Mouse (Mus musculus) cerebellum, adult 18-20 months (tissue): Measurements from ENCODE around the gene Gm9833.
"Not testable (repeated sequence)": the region's sequence is repeated elsewhere in the genome, so short reads cannot be mapped to it uniquely, and the experiment has no call there.

Experiments used
- DNase-seq, 2 experiments: peaks; one replicate each; pipeline ENCODE4 v3.0.0; 2021

Gene Gm9833

DNA sequence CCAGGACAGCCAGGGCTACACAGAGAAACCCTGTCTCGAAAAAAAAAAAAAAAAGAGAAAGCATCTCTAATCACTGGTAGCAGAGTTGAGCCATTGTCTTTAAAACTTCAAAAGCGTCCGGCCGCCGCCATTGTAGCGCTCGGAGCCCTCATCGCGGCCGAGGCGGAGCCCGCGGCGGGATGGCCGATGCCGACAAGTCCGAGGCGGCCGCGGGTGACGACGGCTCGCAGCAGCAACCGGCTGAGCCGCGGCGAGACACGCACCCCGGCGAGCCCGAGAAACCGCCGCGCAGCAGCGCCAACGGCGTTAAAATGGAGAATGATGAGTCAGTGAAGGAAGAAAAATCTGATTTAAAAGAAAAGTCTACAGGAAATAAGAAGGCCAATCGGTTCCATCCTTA is at the start of gene Gm9833:
Gene Gm9833, plus strand, starts transcription at position 117 of the 400 bp plus-strand sequence.
- not testable (repeated sequence) for DNase-seq

DNA sequence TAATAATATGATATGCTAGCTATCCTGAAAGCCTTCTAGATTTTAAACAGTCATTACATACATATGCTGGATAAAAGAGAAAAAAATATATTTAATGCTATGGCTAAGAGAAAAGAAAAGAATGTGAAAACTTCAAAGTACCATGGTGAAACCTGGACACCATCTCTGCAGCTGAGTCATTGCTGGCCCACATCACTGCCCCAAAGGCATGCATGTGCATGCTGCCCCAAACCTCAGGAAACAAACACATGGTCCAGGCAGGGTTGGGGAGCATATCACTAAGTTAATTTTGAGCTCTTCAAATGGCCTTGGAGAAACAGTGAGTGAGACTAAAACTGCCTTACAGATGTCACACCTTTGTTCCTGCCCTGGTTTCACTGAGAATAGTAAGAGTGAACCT is 17.8 kb upstream of the Gm9833 start:
- no peak for DNase-seq

DNA sequence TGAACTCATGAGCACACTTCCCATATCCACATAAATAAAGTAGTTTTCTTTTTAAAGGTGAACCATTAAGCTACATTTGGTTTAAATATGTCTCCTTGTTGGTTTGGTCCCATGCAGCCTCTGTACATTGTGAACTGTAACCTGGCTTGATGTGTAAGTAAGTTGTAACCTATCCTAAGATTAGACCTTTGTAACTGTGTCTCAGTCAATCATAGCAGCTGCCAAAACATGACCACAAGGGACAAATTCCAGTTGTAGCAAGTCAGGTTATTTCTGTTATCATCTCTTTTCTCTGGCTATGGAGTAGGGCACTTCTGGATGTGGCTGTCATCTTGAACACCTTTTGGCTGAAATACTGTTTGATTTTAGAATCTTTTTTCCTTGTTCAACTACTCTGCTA is 12.1 kb upstream of the Gm9833 start:
- no peak for DNase-seq

DNA sequence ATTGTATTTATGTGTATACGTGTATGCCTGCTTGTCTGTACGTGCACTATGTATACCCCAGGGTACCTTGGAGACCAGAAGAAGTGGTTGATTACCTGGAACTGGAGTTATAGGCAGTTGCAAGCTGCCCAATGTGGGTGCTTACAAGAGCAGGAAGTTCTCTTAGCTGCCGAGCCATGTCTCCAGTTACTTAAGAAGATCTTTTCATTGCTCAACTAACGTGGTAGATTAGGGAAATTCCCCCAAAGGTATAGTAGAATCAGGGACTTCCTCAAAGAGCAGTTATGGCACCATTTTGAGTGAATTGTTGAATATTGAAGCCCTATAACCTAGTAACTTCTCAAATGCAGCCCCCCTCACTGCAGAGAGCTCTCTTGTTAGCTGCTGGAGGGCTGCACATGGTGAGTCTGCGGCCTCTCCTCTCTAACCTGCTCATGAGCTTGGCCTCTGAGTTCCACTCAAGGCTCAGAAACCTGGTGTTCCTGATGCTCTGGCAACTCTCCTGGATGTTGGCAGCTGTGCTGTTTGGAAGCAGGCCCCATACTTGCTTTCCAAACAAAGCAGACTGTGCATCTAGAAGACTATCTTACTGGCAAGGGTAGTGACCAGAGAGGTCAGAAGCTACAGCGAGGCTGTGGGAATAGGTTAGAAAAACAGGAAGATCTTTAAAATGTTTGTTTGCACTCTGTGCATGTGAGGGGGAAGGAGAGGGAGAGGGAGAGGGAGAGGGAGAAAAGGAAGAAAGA is 10.6 kb upstream of the Gm9833 start:
- no peak for DNase-seq

DNA sequence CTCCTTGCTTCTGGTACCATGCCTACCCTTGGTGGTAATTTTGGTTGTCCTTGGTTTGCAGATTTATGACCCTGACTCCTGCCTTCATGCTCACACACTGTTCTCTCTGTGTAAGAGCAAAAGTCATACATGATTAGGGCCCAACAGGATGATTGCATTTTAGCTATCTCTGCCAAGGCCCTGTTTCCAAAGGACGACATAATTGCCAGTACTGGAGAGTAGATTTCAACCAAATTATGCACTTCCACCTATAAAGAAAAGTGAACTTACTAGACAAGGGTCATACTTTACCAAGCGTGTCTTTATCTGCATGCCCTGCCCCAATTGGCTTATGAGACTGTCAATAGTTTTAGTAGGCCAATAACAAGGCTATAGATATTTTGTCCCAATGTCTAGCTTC is 9.8 kb upstream of the Gm9833 start:
- no peak for DNase-seq

DNA sequence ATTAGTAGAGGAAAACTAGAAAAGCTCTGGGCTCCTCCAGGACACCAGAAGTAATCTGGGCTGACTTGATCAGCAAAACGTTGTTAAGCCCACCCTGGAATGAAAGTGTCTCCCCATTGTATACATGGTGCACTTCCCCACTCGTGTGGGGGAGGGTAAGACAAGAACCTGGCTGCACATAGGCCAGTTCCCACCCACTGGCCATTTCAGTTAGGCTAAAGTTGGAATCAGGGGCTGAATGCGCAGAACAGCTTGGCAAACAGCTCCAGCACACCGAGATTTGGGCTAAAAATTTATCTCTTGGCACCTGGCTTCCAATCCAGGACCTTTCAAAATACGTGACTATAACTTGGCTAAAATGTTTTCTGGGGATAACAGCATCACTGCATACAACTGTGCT is 6.6 kb upstream of the Gm9833 start:
- no peak for DNase-seq

DNA sequence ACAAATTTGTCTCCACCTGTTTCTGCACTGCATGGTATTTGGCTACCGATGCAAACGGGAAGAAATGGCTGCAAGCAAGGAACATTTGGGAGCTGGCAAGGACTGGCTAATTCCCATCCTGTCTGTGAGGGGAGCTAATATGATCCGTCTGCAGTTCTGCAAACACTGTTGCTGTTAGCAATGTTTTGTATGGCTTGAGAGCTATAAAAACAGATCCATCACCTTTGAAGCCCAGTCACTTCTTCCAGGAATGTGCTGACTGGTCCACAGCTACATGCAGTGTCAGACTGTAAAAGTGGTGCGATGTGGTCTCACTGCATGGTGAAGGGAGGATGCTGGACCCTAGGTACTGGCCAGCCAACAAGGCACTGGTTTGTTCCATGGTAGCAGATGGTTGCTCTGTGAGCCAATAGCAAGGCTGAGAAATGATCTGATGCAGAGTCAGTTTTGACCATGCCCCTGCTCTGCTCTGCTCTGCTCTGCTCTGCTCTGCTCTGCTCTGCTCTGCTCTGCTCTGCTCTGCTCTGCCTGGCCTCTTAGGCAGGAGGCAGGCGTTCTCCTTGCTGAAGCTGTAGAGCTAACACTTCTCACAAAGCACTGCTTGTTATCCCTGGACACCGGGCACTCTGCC is 5.9 kb upstream of the Gm9833 start:
- peak; percentile 24 to 37 for DNase-seq

DNA sequence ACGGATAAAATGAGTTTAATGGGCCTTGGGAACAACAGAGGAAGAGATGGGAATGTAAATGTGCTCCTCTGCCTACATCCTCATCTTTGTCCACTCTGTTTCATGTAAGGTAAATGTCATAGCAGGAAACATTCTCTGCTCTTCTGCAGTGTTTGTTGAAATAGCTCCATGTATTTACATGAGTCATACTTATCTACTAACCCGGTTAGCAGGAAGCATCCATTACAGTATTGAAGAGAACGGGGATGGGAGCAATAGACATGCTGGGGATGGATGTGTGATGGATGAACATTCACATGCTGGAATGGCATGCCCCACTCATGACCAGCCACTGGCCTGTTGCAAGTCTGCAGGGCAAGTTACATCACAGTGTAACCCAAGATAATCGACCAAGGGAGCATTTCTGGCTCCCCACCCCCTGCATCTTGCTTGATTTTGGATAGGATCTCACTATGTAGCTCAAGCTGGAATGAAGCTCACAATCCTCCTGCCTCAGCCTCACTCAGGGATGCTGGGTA is 5.3 kb upstream of the Gm9833 start:
- DNase-seq: no peak

DNA sequence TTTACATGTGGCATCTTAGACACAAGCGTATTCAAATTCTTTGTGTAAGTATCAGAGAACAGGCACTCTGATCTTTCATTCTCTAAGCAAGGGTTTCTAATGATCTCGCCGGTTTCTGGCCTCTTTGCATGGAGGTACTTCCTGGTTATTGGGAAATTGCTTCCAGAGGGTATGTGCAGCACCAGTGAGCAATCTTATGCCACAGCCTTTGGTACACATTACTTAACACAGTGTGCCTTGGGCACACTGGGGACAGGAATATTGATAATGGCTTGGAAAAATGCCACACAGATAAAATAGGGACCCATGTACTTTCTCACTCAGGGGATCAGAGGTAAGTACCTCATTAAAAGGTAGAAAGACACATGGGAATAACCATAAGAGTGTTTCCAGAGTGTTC is 3.8 kb upstream of the Gm9833 start:
- no peak for DNase-seq

DNA sequence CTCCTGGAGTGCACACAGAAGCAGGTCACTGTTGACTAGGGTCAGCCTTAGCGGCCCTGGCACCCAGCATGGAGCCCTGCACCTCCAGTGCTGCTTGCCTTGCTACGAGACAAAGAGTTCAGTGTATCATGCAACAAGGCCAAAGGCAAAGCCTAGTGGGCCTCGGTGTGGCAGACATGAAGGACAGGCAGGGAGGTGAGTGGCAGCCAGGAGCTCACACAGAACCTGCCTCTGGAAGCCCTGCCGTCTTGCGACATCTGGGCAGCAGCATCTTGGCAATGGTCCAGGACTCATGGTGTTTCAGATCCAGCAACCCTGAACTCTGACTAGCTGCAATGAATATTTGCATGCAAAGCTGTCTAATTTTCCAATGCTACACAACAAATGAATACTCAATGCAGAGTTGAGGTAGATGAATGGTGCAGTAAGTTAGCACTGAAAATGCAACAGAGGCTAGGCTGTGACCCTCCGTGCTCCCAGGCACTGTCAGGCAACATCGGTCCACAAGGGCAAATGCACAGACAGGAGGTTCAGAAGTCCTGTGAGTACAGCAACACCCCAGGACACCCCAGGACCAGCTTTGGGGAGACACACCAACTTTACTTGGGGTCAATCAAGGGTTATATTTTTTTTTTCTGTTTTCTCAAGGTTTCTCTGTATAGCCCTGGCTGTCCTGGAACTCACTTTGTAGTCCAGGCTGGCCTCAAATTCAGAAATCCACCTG is 2.4 kb upstream of the Gm9833 start:
- no peak for DNase-seq

DNA sequence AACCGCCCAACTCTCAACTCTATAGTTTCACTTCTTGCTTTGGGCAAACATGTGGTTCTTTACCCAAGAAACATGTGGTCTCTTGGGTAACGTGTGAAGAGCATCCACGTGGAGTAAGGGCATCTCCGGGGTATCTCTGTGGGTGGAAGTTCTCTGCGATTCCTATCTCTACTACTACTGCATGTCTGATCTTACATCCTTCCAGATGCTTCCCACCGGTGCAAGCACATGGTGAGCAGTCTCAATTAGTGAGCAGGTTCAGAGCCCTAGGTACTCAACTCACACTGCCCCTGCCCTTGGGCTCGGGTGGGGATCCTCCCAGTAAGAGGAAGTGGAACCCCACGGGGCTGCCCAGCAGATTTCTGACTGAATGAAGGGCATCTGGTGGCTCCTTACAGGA is 399 bp upstream of the Gm9833 start:
- no peak for DNase-seq

DNA sequence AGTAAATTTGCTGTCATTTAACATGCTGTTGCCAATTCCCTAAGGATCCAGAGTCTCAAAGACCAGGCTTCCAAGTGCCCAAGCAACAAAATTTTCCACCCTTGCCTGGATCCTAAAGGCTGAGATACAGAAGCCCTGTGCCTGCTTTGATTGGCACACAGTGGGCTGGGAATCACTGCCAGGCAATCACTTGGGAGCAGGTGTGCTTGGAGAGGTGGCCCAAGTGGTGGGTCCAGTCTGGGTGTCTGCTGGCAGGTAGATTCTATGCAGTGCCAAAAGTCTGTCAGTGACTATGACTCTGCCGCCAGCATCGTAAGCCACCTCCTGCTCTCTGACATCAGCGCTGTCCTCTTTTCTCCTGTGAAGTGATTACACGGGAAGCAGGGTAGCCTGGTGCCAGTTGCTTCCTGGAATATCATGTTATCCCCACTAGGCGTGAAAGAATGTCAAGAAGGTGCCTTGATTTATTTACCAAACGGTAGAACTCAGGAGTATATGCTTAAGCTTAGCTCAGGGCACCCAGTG is 3.8 kb downstream of the Gm9833 start:
- DNase-seq: no peak

DNA sequence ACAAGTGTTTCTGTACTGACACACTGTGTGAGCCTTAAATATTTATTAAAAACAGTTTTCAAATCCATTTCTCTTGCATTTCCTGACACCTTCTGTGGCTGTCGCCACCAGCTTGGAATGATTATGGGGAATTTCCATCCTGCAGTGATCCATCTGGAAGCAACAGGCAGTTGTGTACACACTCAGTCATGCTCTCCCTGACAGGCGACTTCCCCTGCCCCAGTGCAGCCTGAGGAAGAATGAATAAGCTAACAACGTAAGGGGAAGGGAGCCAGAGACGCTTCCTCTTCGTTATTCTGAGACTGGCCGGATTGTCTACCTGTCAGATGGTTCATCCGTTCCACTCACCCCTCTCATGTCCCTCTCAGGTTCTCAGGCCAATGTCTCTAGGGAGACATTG is 4.6 kb downstream of the Gm9833 start:
- DNase-seq: no peak

DNA sequence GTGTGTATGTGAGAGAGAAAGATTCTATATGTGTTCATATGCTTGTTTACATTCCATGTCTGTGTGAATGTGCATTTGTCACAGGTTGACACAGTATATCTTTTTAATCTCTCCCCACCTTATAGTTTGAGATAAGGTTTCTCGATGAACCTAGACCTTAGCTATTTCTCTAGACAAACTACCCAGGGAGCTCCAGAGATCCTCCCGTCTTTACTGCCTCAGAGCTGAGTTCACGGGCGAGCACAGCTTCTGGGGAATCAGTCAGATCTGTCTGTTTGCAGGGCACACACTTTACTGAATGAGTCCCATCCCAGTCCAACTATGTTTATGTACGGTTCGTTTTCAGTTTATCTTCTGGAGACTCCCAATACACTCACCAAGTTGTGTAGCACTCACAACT is 5.0 kb downstream of the Gm9833 start:
- DNase-seq: no peak

DNA sequence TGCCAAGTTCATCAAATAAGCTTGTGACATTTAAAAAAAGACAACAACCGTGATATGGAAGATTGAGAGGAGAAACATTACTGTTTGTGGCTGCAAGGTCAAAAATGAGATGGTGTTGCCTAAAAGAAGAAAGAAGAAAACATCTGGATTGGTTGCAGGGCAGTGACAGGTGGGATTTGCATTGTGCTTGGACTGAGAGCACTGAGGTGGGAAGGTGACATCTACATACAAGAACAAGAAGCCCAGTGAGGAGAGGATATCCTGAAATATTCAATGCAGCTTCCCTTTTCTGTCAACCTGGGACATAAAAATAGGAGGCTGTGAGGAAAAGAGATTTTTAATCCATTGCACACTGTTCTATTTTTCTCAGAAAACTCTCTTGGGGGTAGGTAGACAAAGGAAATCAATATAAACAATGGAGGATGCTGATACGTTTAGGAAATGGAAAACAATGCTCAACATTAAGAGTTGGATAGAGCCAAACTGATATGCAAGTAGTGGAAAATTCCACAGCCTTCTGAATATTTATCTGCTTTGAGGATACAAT is 7.2 kb downstream of the Gm9833 start:
- no peak for DNase-seq

DNA sequence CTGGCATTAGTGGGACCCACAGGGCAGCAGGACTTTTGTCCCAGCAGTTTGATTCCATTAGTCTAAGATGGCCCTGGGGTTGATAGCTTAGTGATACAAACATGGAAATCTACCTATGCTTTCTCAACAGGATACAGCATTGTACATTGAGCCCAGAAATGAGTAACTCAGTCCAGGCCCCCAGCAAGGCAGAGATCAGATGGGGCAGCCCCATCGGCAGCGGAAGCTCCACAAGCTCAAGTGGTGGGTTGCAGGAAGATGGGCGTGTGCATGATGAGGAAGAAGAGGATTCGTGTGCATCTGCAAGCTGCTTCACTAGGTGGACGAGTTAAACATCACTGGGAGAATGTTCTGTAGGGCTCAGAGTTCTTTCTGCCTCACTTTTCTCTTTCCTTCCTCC is 11.8 kb downstream of the Gm9833 start:
- no peak for DNase-seq

DNA sequence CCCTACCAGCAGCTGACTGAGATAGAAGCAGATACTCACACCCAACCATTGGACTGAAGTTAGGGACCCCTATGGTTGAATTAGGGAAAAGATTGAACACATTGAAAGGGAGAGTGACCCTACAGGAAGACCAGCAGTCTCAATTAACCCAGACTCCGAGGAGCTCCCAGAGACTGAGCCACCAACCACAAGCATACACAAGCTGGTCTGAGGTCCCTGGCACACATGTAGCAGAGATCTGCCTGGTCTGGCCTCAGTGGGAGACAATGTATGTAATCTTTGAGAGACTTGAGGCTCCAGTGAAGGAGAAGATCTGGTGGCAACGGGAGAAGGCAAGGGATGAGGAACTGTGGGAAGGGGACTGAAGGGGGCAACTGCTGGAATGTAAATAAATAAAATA is 23.7 kb downstream of the Gm9833 start:
- DNase-seq: no peak

DNA sequence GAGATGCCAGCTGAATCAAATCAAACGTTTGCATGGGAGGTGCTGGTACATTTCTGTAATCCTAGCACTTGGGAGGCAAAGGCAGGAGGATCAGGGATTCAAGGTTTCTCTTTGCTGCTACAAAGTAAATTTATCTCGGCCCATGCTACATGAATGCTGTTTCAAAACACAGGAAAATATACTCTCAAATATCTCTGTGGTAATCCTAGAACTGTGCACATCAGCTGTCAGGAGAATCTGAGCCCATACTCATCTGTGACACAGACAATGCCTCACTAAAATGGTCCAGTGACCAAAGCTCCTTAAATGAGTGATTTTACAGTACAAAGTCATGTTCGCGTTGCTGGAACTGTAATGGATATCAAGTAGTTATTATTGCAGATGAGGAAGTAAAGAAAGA is 24.3 kb downstream of the Gm9833 start:
- no peak for DNase-seq

DNA sequence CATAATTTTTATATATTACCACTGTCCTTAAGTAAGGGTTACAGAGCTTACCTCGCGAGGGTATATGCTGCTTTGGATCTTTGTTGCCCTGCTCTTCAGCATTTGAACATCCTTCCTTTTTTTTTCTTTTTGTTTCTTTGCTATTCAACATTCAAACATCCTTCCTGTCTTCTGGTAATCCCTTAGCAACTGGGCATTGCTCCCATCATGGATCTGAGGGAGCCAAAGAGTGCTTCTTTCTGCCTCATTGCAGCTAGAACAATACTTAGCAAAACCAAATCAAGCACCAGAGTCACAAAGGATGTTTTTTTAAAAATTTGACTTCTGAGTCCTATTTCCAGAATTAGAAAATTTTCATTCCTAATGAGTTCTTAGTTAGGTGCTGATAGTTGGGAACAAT is 24.8 kb downstream of the Gm9833 start:
- no peak for DNase-seq

DNA sequence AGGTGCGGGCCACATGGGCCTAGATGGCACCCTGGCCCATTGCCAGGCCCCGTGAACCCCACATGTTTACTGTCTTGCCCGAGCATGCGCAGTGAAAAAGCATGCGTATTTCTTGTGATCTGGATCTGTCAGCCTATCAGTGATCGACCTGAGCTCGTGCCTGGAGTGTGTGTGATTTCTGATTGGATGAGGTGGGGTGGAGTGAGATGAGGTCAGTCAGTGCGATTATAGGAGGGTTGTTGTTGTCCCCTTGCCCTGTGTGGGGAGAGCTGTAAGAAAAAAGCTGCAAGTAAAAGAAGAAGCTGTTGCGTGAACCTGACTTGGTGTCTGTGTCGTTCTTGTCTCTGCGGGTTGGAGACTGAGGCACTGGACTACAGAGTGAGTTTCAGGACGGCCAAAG is 28.6 kb downstream of the Gm9833 start:
- no peak for DNase-seq

DNA sequence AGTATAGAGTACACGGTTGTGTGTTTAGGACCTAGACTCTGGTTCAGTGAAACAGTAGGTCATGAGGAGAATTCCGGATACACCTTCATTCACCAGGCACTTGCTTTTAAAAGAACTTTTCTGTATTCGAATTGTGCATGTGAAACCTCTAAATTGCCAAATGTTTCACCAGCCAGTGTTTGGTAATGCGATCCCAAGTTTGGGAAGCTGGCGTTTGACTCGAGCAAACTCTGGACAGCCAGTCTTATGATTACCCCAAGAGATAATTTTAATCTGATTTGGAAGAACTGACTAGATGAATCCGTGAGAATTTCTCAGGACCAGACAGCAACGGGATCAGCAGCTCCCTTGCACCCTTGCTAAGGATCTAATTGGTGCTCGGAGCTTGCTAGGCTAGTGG is 33.3 kb downstream of the Gm9833 start:
- no peak for DNase-seq

DNA sequence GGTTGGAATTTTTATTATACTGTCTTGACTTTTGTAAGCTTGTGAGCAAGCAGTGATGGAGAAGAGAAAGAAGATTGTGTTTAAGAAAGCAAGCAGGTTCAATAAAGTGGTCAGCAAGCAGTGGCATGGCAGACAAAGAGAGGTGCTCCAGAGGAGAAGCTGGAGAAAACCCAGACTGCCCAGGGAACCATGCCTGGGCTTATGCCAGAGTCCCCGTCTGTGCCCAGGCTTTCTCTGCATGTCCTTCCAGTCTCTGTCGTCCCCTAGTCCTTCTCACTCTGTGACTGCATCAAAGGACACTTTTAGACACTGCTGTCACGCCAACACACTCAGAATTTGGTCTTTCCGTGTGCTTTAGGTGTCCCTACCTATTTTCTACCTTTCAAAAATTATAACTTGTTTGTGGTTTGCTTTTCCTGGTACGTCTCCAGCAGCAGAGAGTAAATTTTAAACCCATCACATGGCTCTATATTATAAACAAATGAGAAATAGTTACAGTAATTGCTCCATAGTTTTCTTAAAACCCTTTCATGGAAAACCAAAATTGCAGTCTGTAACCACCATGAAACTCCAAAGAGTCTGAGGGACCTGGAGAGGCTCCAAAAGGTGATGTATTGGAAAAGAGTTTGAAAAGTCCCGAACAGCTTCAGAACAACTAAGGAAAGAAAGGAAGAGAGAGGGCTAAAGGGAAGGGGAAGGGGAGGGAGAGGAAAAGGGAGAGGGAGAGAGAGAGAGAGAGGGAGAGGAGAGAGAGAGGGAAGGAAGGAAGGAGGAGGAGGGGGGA is 34.2 kb downstream of the Gm9833 start:
- no peak for DNase-seq

DNA sequence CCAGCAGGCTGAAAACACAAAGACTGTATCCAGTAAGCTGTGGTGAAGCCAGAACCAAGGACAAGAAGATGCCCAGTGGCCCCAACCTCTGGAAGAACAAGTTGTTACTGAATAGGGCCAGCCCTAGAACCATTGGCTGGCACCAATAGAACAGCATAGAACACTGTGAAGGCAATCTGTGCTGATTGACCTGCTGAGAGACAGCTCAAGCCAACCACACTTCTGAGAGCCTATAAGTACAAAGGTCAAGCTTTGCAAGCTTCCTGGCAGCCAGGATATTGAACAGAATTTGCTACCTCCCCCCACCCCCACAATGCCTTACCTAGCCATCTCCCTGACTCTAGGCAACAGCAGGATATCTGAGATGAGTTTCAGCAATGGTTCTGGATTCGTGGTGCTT is 35.7 kb downstream of the Gm9833 start:
- DNase-seq: no peak
